Mouse (Mus musculus) thymus, adult 2 months (tissue): ENCODE measurements around the gene Rnf41.

Experiments used
- CTCF ChIP-seq: fragments of 200-500 bp; IDR thresholded peaks from 2 replicates; pipeline ENCODE4 v1.5.1; 2012; ENCODE audit warnings: mild to moderate bottlenecking, control low read depth, low read length, moderate library complexity, borderline replicate concordance; ENCODE audit not compliant: control insufficient read depth, poor library complexity, insufficient read depth; ENCODE audit errors: extremely low read depth
- POLR2A ChIP-seq: fragments of 200-500 bp; IDR thresholded peaks from 2 replicates; pipeline ENCODE4 v1.6.1; 2012; ENCODE audit warnings: mild to moderate bottlenecking, low read length, control low read depth, moderate library complexity; ENCODE audit not compliant: control insufficient read depth, poor library complexity, insufficient read depth; ENCODE audit errors: extremely low read depth

- TF ChIP-seq POLR2A (no peak), CTCF (no peak)
Measured at GRCm38 (mm10) chr10:128412558-128412957, 1.1 kb downstream of the Rnf41 start.
